Mouse (Mus musculus) cerebellum, adult 2 months (tissue): ENCODE measurements around the gene Ralbp1.

Experiments
- CTCF ChIP-seq: fragments of 200-500 bp; IDR thresholded peaks from 2 replicates; pipeline ENCODE4 v1.5.1; 2011; ENCODE audit warnings: low read depth, mild to moderate bottlenecking, control low read depth, low read length, moderate library complexity, borderline replicate concordance; ENCODE audit not compliant: insufficient read depth
- POLR2A ChIP-seq: fragments of 200-500 bp; IDR thresholded peaks from 2 replicates; pipeline ENCODE4 v1.6.1; 2011; ENCODE audit warnings: low read length, control low read depth, borderline replicate concordance; ENCODE audit not compliant: insufficient read depth

GRCm38 (mm10) chr17:65811032-65811431 is 74.6 kb downstream of the Ralbp1 start:
- TF ChIP-seq CTCF, result no peak
- no peak for TF ChIP-seq POLR2A
